Mouse (Mus musculus): ENCODE measurements around the gene Gps2. TPM values are rescaled to one million over a fixed set of nuclear protein-coding genes. Genes with fewer than 3 reads are reported as not detected.

Gps2 gene
- polyA plus RNA-seq, 1 experiment: 104 TPM

- H3K4me1 ChIP-seq (ENCODE audit: control insufficient read depth, insufficient read depth, insufficient read length, low read length): peaks cover 6% of the 10 kb centered on the region
- no peak for TF ChIP-seq CTCF (IDR thresholded peaks at IDR 0.05; ENCODE audit: extremely low read depth, insufficient read length, insufficient replicate concordance, low read depth, low read length)
- TF ChIP-seq POLR2A (IDR thresholded peaks at IDR 0.05; ENCODE audit: low read depth, low read length): no peak
- no peak overlapping the region for H3K4me3 ChIP-seq (ENCODE audit: low read depth, low read length)
- WGBS: 88% methylated on average over 4 of the region's 4 CpGs
- H3K27ac ChIP-seq (ENCODE audit: insufficient read depth, low read depth, low read length): no peak overlapping the region
- H3K27me3 ChIP-seq (ENCODE audit: control insufficient read depth, insufficient read depth, low read length): peaks cover 4% of the 10 kb centered on the region; the same call in 1 of the 2 replicates
- H3K36me3 ChIP-seq (ENCODE audit: control insufficient read depth, insufficient read depth, low read length): no peaks in the 10 kb centered on the region
Observed at GRCm38 (mm10) chr11:69940962-69941361, 27.3 kb downstream of the Gps2 start.

- H3K27me3 ChIP-seq (ENCODE audit: control insufficient read depth, insufficient read depth, low read length): no peaks in the 10 kb centered on the region
- H3K4me1 ChIP-seq (ENCODE audit: control insufficient read depth, insufficient read depth, insufficient read length, low read length): peaks cover 4% of the 10 kb centered on the region
- H3K27ac ChIP-seq (ENCODE audit: insufficient read depth, low read depth, low read length): no peak overlapping the region
- TF ChIP-seq CTCF (IDR thresholded peaks at IDR 0.05; ENCODE audit: extremely low read depth, insufficient read length, insufficient replicate concordance, low read depth, low read length) (no peak), POLR2A (IDR thresholded peaks at IDR 0.05; ENCODE audit: low read depth, low read length) (no peak)
- no peaks in the 10 kb centered on the region for H3K36me3 ChIP-seq (ENCODE audit: control insufficient read depth, insufficient read depth, low read length)
- H3K4me3 ChIP-seq (ENCODE audit: low read depth, low read length): no peak overlapping the region
- 81% methylated on average over 13 of the region's 13 CpGs for WGBS
Observed at GRCm38 (mm10) chr11:69945216-69945615, 31.5 kb downstream of the Gps2 start.

- H3K27ac ChIP-seq (ENCODE audit: insufficient read depth, low read depth, low read length): 0 out of 2 replicates have a peak overlapping the region, but pooled peaks have one; percentile 13
- H3K27me3 ChIP-seq (ENCODE audit: control insufficient read depth, insufficient read depth, low read length): no peaks in the 10 kb centered on the region
- no peaks in the 10 kb centered on the region for H3K36me3 ChIP-seq (ENCODE audit: control insufficient read depth, insufficient read depth, low read length)
- H3K4me1 ChIP-seq (ENCODE audit: control insufficient read depth, insufficient read depth, insufficient read length, low read length): peaks cover 4% of the 10 kb centered on the region
- WGBS: 86% methylated on average over 18 of the region's 18 CpGs
- TF ChIP-seq CTCF (IDR thresholded peaks at IDR 0.05; ENCODE audit: extremely low read depth, insufficient read length, insufficient replicate concordance, low read depth, low read length) (no peak), POLR2A (IDR thresholded peaks at IDR 0.05; ENCODE audit: low read depth, low read length) (no peak)
- 0 out of 2 replicates have a peak overlapping the region, but pooled peaks have one; percentile 0 for H3K4me3 ChIP-seq (ENCODE audit: low read depth, low read length)
Observed at GRCm38 (mm10) chr11:69945997-69946891, 32.6 kb downstream of the Gps2 start.

- H3K4me3 ChIP-seq (ENCODE audit: low read depth, low read length): peak overlapping the region; percentile 56
- no peaks in the 10 kb centered on the region for H3K27me3 ChIP-seq (ENCODE audit: control insufficient read depth, insufficient read depth, low read length)
- peaks cover 4% of the 10 kb centered on the region for H3K4me1 ChIP-seq (ENCODE audit: control insufficient read depth, insufficient read depth, insufficient read length, low read length)
- H3K36me3 ChIP-seq (ENCODE audit: control insufficient read depth, insufficient read depth, low read length): no peaks in the 10 kb centered on the region
- peak overlapping the region; percentile 37; the same call in 1 of the 2 replicates for H3K27ac ChIP-seq (ENCODE audit: insufficient read depth, low read depth, low read length)
- WGBS: 14% methylated on average over 29 of the region's 29 CpGs
- TF ChIP-seq CTCF (IDR thresholded peaks at IDR 0.05; ENCODE audit: extremely low read depth, insufficient read length, insufficient replicate concordance, low read depth, low read length) (no peak), POLR2A (IDR thresholded peaks at IDR 0.05; ENCODE audit: low read depth, low read length) (no peak)
Observed at GRCm38 (mm10) chr11:69947337-69948065, 33.8 kb downstream of the Gps2 start.

DNA sequence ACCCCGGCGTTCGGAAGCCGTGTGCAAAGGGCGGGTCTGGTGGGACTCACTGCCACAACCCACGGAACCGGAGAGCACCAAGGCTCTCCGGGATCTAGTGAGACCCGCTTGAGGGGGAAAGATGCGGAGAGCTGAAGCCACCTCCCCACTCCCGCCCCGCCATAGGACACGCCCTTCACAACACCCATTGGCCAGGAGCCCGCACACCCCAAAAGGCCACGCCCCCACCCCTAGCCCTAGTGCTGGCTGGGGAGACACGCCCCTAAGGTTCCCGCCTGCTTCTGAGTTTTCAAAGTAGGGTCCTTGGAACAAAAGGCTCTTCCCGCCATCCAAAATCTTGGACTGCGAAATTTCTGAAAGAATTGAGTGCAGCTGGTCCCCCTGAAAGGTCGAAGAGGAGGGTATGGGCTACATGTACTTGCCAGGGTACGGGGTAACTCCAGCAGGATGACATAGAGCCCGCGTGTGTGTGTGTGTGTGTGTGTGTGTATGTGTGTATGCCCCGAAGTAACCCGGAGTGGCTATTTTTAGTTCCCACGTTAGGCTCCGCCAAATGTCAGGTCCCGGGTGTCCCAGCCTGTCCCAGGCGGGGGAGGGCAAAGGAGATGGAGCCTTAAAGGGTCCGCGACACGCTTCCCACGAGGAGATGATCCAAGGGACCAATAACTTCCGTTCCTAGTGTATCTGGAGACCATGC lies 34.5 kb downstream of the Gps2 start, which contains the start of gene Slc2a4:
TSS of gene Slc2a4 (minus strand) at position 123 of the 697 bp plus-strand sequence.
- Histone ChIP-seq H3K4me1 (ENCODE audit: control insufficient read depth, insufficient read depth, insufficient read length, low read length) (peaks cover 6% of the 10 kb centered on the region), H3K36me3 (ENCODE audit: control insufficient read depth, insufficient read depth, low read length) (no peaks in the 10 kb centered on the region), H3K27me3 (ENCODE audit: control insufficient read depth, insufficient read depth, low read length) (no peaks in the 10 kb centered on the region), H3K27ac (ENCODE audit: insufficient read depth, low read depth, low read length) (peak within 1 kb of the TSS; percentile 37; the same call in 1 of the 2 replicates), H3K4me3 (ENCODE audit: low read depth, low read length) (peak within 1 kb of the TSS; percentile 56)
- WGBS: under 1% methylated on average over 34 of the region's 34 CpGs
- TF ChIP-seq POLR2A (IDR thresholded peaks at IDR 0.05; ENCODE audit: low read depth, low read length): no peak
- TF ChIP-seq CTCF (IDR thresholded peaks at IDR 0.05; ENCODE audit: extremely low read depth, insufficient read length, insufficient replicate concordance, low read depth, low read length): no peak

DNA sequence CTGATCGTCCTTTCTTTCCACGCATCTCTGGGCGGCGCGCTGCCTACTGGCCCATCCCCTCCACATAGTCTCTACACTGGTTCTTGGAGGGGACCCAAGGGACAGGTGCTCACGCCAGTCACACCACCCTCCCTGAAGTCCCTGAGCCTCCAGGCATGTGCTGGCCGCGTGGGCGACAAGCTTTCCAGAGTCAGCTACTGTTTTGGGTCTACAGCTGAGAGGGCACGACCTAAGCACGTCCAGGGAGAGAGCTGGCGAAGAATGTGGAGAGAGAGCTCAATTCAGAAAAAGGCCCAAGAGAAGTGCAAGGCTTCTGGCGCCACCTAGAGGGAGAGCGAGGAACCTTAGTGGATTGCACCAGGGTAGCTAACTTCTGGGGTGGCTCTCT lies 35.1 kb downstream of the Gps2 start:
- Histone ChIP-seq H3K27me3 (ENCODE audit: control insufficient read depth, insufficient read depth, low read length) (no peaks in the 10 kb centered on the region), H3K4me3 (ENCODE audit: low read depth, low read length) (peak overlapping the region; percentile 56), H3K27ac (ENCODE audit: insufficient read depth, low read depth, low read length) (no peak overlapping the region), H3K4me1 (ENCODE audit: control insufficient read depth, insufficient read depth, insufficient read length, low read length) (peaks cover 6% of the 10 kb centered on the region), H3K36me3 (ENCODE audit: control insufficient read depth, insufficient read depth, low read length) (no peaks in the 10 kb centered on the region)
- WGBS: under 1% methylated on average over 14 of the region's 14 CpGs
- TF ChIP-seq POLR2A (IDR thresholded peaks at IDR 0.05; ENCODE audit: low read depth, low read length) (no peak), CTCF (IDR thresholded peaks at IDR 0.05; ENCODE audit: extremely low read depth, insufficient read length, insufficient replicate concordance, low read depth, low read length) (peak; percentile 96)
